Mouse (Mus musculus) embryonic facial prominence, embryonic 10.5 days (tissue): ENCODE results near the gene Gm20403. TPM values are rescaled to one million over a fixed set of nuclear protein-coding genes. Genes with fewer than 3 reads are reported as not detected.
"Not testable (repeated sequence)": the region's sequence is repeated elsewhere in the genome, so short reads cannot be mapped to it uniquely, and the experiment has no call there.

Source experiments
- DNase-seq: peaks from one replicate; pipeline ENCODE4 v3.0.0-alpha.2; 2017; ENCODE audit warnings: low spot score
- H3K27ac ChIP-seq: fragments of 300-500 bp; sonication (generic); replicated peaks from 2 replicates; pipeline ENCODE4 v1.5.1; 2016; ENCODE audit warnings: mild to moderate bottlenecking
- H3K27me3 ChIP-seq: fragments of 300-500 bp; sonication (generic); replicated peaks from 2 replicates; pipeline ENCODE4 v1.6.1; 2016; ENCODE audit warnings: low read depth, mild to moderate bottlenecking; ENCODE audit not compliant: poor library complexity, severe bottlenecking
- H3K36me3 ChIP-seq: fragments of 300-500 bp; sonication (generic); replicated peaks from 2 replicates; pipeline ENCODE4 v1.6.1; 2016; ENCODE audit warnings: mild to moderate bottlenecking, moderate library complexity
- H3K4me1 ChIP-seq: fragments of 300-500 bp; sonication (generic); 2 replicates; pipeline ENCODE4 v1.6.1; 2016
- H3K4me3 ChIP-seq: fragments of 300-500 bp; sonication (generic); 2 replicates; pipeline ENCODE4 v1.5.1; 2016; ENCODE audit warnings: mild to moderate bottlenecking, moderate library complexity
- H3K9me3 ChIP-seq: fragments of 300-500 bp; sonication (generic); 2 replicates; pipeline ENCODE4 v1.6.1; 2016; ENCODE audit warnings: mild to moderate bottlenecking
- WGBS: fragments of 180-500 bp; shearing (Covaris S2); methylation state at CpG from one replicate; pipeline ENCODE4 v1.1.7; 2016; 5-methylcytosine and 5-hydroxymethylcytosine counted together
- polyA plus RNA-seq: library from polyadenylated mRNA; unstranded; fragments of >200 nt; fragmentation: Nextera tagmentation; extraction: Ambion mirVana; gene quantifications from 2 replicates; pipeline ENCODE4 v1.2.1, GENCODE M21; 2016

Gm20403 gene
- polyA plus RNA-seq, 1 experiment from 2014 or later = not detected

DNA sequence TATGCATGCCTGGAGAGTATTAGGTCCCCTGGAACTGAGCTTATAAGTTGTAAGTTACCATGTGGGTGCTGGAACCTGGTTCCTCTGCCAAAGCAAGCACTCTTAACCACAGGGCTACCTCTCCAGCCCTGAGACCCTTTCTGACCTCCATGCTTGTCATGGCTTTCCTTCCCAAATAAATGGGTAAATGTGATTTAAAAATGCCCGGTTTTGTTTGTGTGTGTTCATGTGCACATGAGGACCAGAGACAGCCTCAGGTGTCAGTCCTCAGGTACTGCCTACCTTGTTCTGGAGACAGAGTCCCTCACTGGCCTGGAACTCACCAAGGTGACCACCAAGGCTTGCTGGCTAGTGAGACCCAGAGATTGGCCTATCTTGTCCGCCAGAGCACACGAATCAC is 18.1 kb upstream of the Gm20403 start:
- H3K4me1 ChIP-seq = 0 out of 2 replicates have a peak, but pooled peaks cover 2% of the 10 kb centered on the region
- H3K4me3 ChIP-seq = no peak overlapping the region
- peaks cover 3% of the 10 kb centered on the region; the same call in 1 of the 2 replicates for H3K9me3 ChIP-seq
- H3K27ac ChIP-seq = no peak overlapping the region
- H3K36me3 ChIP-seq = no peaks in the 10 kb centered on the region
- no peaks in the 10 kb centered on the region for H3K27me3 ChIP-seq
- WGBS = 91% methylated on average over 3 of the region's 3 CpGs
- no peak for DNase-seq

DNA sequence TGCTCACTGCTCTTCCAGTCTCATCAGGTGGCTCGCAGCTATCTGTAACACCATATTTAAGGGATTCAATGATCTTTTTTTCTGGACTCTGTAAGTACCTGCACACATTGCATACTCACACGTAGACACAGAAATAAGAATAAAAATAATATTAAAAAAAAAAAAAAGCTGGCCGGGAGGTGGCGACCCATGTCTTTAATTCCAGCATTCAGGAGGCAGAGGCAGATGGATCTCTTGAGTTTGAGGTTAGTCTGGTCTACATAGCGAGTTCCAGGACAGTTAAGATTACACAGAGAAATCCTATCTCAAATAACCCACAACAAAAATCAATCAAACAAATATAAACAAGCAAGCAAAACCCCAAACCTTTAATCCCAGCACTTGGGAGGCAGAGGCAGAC is 17.5 kb upstream of the Gm20403 start:
- Histone ChIP-seq H3K4me1 (0 out of 2 replicates have a peak, but pooled peaks cover 2% of the 10 kb centered on the region), H3K9me3 (peaks cover 3% of the 10 kb centered on the region; the same call in 1 of the 2 replicates), H3K4me3 (no peak overlapping the region), H3K36me3 (no peaks in the 10 kb centered on the region), H3K27me3 (no peaks in the 10 kb centered on the region), H3K27ac (no peak overlapping the region)
- DNase-seq = no peak
- WGBS = 88% methylated on average over 5 of the region's 5 CpGs

DNA sequence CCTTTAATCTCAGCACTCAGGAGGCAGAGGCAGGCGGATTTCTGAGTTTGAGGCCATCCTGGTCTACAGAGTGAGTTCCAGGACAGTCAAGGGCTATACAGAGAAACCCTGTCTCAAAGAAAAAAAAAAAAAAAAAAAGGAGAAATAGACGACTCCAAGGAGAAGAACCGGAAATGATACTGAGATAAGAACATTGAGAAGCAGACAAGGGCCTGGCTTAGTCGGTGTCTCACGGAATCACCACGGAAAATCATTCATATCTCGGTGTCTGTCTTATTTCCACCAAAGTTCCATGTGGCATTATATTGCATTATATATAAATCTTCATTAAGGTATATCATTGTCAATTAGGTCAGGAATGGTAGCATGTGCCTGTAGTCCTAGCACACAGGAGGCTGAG is 16.2 kb upstream of the Gm20403 start:
- DNase-seq, H3K9me3 ChIP-seq, H3K4me3 ChIP-seq, H3K27me3 ChIP-seq, H3K36me3 ChIP-seq, H3K4me1 ChIP-seq, H3K27ac ChIP-seq: not testable (repeated sequence)
- 94% methylated on average over 7 of the region's 7 CpGs for WGBS

DNA sequence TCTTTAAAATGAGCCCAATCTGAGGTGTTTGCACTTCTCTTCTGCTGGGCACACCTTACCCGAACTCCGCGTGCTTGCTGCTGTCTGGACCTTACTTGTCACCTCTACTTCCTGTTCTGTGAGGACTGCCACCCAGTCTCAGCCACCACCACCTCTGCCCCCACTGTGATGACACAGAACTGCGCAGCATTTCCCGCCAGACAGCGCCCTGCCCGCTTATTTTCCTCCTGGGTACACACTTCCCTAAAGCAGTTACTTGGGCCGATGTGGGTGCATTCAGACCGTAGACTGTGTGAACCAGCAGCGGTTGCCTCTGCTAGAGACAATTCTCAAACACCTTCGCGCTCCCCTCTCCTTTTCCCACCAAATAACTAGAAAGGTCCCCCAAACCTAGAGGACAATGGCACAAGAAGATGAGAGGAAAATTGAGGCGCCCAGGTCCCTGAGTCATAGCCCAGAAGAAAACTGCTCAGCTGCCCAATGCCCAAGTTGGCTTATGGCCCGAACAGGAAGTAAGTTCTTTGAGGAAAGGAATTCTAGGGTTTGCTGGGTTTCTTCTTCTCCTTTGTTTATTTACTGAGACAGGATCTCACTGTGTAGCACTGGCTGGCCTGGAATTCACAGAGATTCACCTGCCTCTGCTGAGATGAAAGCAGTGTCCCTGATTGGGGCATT is 12.8 kb upstream of the Gm20403 start:
- no peaks in the 10 kb centered on the region for H3K9me3 ChIP-seq
- WGBS = 82% methylated on average over 14 of the region's 14 CpGs
- H3K27ac ChIP-seq = no peak overlapping the region
- peaks cover 3% of the 10 kb centered on the region for H3K4me1 ChIP-seq
- no peak overlapping the region for H3K4me3 ChIP-seq
- DNase-seq = no peak
- no peaks in the 10 kb centered on the region for H3K36me3 ChIP-seq
- no peaks in the 10 kb centered on the region; the same call in 1 of the 2 replicates for H3K27me3 ChIP-seq

DNA sequence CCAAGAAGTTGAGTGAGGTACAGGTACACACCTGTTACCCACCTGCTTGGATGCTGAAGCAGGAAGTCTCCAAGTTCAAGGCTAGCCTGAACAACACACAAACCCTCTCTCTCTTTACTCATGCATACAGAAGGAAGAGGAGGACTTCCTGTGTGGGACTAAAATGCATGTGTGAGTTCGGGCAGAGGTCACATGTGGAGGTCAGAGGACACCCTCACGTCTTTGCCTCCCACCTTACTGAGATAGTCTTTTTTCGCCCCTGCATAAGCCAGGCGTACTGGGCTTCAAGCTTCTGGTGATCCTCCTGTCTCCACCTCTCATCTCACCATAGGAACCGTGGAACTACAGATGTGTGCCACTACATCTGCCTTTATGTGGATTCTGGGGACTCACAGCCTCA is 12.1 kb upstream of the Gm20403 start:
- no peak overlapping the region for H3K27ac ChIP-seq
- H3K36me3 ChIP-seq = no peaks in the 10 kb centered on the region
- H3K4me1 ChIP-seq = peaks cover 3% of the 10 kb centered on the region
- 61% methylated on average over 5 of the region's 5 CpGs for WGBS
- no peaks in the 10 kb centered on the region; the same call in 1 of the 2 replicates for H3K27me3 ChIP-seq
- no peak overlapping the region for H3K4me3 ChIP-seq
- no peaks in the 10 kb centered on the region for H3K9me3 ChIP-seq
- no peak for DNase-seq

DNA sequence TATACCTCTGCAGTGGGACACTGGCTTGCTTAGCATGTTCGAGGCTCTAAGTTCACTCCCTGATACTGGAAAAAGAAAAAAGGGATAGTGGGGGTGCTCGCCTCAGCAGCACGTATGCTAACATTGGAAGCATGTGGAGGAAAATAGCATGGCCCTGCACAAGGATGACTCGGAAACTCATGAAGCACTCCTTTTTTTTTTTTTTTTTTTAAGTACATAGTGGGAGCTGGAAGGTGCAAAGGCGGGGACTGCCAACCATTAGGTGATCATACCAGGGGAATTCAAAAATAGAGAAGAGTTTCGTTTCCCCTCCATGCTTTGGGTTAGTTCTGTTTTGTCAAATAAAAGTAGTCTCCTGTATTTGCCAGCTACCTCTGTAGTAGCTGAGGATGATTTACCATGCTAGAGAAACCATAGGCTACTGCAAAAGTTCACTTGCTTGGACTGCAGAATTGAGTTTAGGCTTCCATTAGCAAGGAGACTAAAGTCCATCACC is 10.7 kb upstream of the Gm20403 start:
- 91% methylated on average over 6 of the region's 6 CpGs for WGBS
- no peak for DNase-seq
- H3K4me1 ChIP-seq = peaks cover 3% of the 10 kb centered on the region
- no peaks in the 10 kb centered on the region for H3K36me3 ChIP-seq
- H3K27ac ChIP-seq = no peak overlapping the region
- no peak overlapping the region for H3K4me3 ChIP-seq
- H3K9me3 ChIP-seq = no peaks in the 10 kb centered on the region
- no peaks in the 10 kb centered on the region; the same call in 1 of the 2 replicates for H3K27me3 ChIP-seq

DNA sequence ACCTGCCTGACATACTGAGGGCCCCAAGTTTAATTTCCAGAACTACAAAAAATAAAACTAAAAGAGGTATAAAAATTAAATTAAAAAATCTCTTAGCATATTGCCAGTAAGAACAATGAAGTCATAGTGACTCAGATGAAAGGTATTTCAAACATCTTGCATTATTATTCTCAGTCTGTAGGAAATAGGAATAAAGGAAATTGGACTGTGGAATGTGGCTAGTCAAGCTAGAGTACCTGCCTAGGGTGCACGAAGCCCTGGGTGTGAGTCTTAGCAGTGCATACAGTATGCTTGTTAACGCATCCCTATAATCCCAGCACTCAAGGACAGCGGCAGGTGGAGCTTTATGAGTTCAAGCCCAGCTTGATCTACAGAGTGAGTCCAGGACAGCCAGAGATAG is 9.6 kb upstream of the Gm20403 start:
- 66% methylated on average over 3 of the region's 3 CpGs for WGBS
- no peaks in the 10 kb centered on the region; the same call in 1 of the 2 replicates for H3K27me3 ChIP-seq

DNA sequence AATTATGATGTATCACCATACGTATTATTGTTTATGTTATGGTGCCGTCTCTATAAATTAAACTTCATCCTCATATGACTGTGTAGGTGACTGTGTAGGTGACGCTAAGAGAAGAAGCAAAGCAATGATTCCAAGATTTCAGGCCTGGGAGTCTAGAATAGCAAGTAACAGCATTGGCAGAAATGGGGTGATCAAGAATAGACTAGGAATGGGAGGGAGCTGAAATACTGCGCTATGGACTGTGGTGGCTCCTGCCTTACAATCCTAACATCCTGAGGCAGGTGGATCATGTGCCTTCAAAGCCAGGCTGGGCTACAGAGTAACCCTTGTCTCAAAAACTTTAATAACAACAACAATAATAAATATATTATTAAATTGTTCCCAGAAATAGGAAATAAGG is 8.1 kb upstream of the Gm20403 start:
- no peaks in the 10 kb centered on the region for H3K9me3 ChIP-seq
- no peak overlapping the region for H3K27ac ChIP-seq
- WGBS = 89% methylated on average over 4 of the region's 4 CpGs
- H3K36me3 ChIP-seq = no peaks in the 10 kb centered on the region
- no peak overlapping the region for H3K4me3 ChIP-seq
- no peaks in the 10 kb centered on the region; the same call in 1 of the 2 replicates for H3K27me3 ChIP-seq
- H3K4me1 ChIP-seq = peaks cover 3% of the 10 kb centered on the region
- no peak for DNase-seq

More for the DNA sequence above, 9.6 kb upstream of the Gm20403 start:
- DNase-seq = no peak
- Histone ChIP-seq H3K9me3 (no peaks in the 10 kb centered on the region), H3K36me3 (no peaks in the 10 kb centered on the region), H3K4me1 (peaks cover 3% of the 10 kb centered on the region), H3K27ac (no peak overlapping the region), H3K4me3 (no peak overlapping the region)

DNA sequence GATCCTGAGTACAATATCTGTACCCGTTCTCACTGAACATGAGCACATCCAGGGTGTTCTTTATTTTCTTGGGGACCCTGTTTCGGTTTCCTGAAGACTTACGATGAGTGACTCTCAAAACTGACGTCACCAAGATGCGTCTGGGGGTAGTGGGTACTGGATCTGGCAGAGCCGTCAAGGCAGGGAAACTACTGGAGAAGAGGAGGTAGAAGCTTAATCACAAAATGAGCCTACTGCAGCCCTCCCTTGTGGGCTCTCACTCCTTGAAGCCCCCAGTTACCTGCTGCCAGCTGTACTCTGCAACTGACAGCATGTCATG is 7.7 kb upstream of the Gm20403 start:
- WGBS = 80% methylated on average over 6 of the region's 6 CpGs
- H3K9me3 ChIP-seq = no peaks in the 10 kb centered on the region
- H3K4me1 ChIP-seq = peaks cover 3% of the 10 kb centered on the region
- no peak overlapping the region for H3K27ac ChIP-seq
- no peaks in the 10 kb centered on the region; the same call in 1 of the 2 replicates for H3K27me3 ChIP-seq
- no peak overlapping the region for H3K4me3 ChIP-seq
- H3K36me3 ChIP-seq = no peaks in the 10 kb centered on the region
- no peak for DNase-seq

DNA sequence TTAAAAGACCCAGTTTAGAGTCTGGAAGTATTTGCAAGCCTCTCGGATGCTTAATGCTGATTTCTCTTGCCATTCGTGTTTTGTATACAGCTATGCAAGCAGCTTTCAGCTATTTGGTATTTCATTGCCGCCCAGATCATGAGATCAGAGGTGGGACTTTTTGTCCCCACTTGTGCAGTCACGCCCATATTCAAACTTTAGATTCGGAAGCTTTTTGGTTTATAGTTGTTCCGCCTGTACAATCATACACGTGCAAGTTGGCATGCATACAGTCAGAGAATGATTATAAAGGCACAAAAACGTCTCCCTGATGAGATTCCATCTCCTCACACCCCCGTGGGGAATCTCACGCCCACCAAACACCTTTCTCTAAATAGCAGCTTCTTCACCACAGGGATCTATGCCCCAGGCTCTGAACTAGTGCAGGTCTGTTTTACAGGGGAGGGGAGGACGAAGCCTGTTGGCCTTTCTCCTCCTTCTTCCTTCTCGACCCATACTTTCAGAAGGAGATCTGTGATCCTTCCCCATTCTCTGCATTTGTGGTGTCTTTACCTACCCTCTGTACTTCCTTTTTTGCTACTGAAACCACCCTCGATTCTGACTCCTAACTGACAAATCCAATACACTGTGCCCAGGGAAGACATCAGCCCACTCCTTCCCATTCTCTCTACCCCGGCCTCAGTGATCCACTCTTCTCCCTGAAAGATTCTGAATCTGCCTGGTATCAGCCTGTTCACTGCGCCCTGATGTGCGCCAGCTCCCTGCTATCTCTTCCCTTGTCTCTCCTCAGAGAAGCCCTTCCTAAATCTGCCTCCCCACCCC is 7.1 kb upstream of the Gm20403 start:
- H3K4me1 ChIP-seq = peaks cover 2% of the 10 kb centered on the region
- no peak overlapping the region for H3K27ac ChIP-seq
- H3K4me3 ChIP-seq = no peak overlapping the region
- 67% methylated on average over 16 of the region's 16 CpGs for WGBS
- no peaks in the 10 kb centered on the region for H3K36me3 ChIP-seq
- H3K27me3 ChIP-seq = no peaks in the 10 kb centered on the region; the same call in 1 of the 2 replicates
- H3K9me3 ChIP-seq = no peaks in the 10 kb centered on the region
- no peak for DNase-seq

DNA sequence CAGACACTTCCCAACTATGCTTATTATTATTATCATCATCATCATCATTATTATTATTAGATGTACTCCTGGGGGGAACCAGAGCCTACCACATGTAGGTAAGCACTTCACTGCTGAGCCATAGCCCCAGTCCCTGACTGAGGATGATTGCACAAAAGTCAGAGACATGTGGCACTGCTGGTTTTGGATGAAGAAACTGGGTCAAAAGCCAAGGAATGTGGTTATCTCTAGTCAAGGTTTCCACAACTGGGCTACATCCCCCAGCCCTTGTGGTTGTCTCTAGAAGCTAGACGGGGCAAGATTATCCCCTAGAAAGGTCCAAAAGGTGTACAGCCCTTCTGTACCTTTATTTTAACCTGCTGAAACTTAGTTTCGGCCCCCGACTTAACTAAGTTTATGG is 6.5 kb upstream of the Gm20403 start:
- no peaks in the 10 kb centered on the region for H3K4me1 ChIP-seq
- DNase-seq = no peak
- no peaks in the 10 kb centered on the region; the same call in 1 of the 2 replicates for H3K27me3 ChIP-seq
- H3K36me3 ChIP-seq = no peaks in the 10 kb centered on the region
- H3K27ac ChIP-seq = no peak overlapping the region
- WGBS = 93% methylated on average over 3 of the region's 3 CpGs
- no peaks in the 10 kb centered on the region for H3K9me3 ChIP-seq
- no peak overlapping the region for H3K4me3 ChIP-seq

DNA sequence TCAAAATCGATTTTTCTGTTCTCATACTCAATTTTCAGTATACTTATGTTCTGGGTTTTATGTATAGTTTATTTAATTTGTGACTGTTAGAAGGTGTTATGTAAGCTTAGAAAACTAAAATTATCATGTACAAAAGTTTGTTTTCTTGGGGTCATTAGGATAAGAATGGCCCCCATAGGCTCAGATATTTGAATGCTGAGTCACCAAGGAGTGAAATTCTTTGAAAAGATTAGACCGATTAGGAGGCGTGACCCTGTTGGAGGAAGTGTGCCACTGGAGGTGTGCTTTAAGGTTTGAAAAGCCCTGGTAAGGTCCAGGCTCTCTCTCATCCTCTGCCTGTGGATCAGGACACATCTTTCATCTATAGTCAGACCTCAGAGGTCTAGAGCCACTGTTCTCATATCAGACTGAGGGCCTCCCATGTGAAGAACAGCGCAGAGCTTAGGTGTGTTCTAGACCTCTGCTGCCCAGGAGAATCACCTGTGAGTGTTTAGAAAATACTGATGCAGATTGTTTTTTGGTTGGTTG is 2.1 kb upstream of the Gm20403 start:
- Histone ChIP-seq H3K27ac (no peak overlapping the region), H3K4me3 (no peak overlapping the region), H3K27me3 (no peaks in the 10 kb centered on the region), H3K36me3 (no peaks in the 10 kb centered on the region), H3K4me1 (peaks cover 13% of the 10 kb centered on the region), H3K9me3 (no peaks in the 10 kb centered on the region)
- 86% methylated on average over 4 of the region's 4 CpGs for WGBS
- no peak for DNase-seq
